Mouse (Mus musculus): Measurements from ENCODE around the gene Cntn4. TPM values are rescaled to one million over a fixed set of nuclear protein-coding genes. Genes with fewer than 3 reads are reported as not detected.

Cntn4 gene
- polyA plus RNA-seq, 1 experiment from 2014 or later, result 15.3 TPM

- Histone ChIP-seq H3K36me3 (no peaks in the 10 kb centered on the region), H3K27me3 (no peaks in the 10 kb centered on the region), H3K4me2 (replicated peaks) (no peak overlapping the region), H3K9ac (no peak overlapping the region), H3K27ac (replicated peaks) (no peak overlapping the region), H3K4me3 (replicated peaks) (no peak overlapping the region), H3K4me1 (no peaks in the 10 kb centered on the region), H3K9me3 (replicated peaks) (no peaks in the 10 kb centered on the region)
- 71% methylated on average over 3 of the region's 3 CpGs for WGBS
- ATAC-seq (ENCODE audit: insufficient number of reproducible peaks, low FRiP score, low TSS enrichment, low read depth), result no peak
Observed at GRCm38 (mm10) chr6:106565769-106566459, 888.5 kb downstream of the Cntn4 start.

- H3K4me3 ChIP-seq (replicated peaks), result no peak overlapping the region
- no peak for ATAC-seq (ENCODE audit: insufficient number of reproducible peaks, low FRiP score, low TSS enrichment, low read depth)
- 66% methylated on average over 11 of the region's 11 CpGs for WGBS
Observed at GRCm38 (mm10) chr6:106566929-106567621, 889.6 kb downstream of the Cntn4 start.

GRCm38 (mm10) chr6:106580124-106580523, 902.7 kb downstream of the Cntn4 start:
- no peaks in the 10 kb centered on the region for H3K27me3 ChIP-seq
- ATAC-seq (ENCODE audit: insufficient number of reproducible peaks, low FRiP score, low TSS enrichment, low read depth), result no peak
- H3K9me3 ChIP-seq (replicated peaks), result no peaks in the 10 kb centered on the region
- no peaks in the 10 kb centered on the region for H3K4me1 ChIP-seq
- WGBS, result 76% methylated on average over 5 of the region's 5 CpGs
- no peak overlapping the region for H3K4me2 ChIP-seq (replicated peaks)
- H3K4me3 ChIP-seq (replicated peaks), result no peak overlapping the region
- no peak overlapping the region for H3K9ac ChIP-seq
- H3K27ac ChIP-seq (replicated peaks), result no peak overlapping the region
- no peaks in the 10 kb centered on the region for H3K36me3 ChIP-seq

More at GRCm38 (mm10) chr6:106566929-106567621, 889.6 kb downstream of the Cntn4 start:
- Histone ChIP-seq H3K4me1 (no peaks in the 10 kb centered on the region), H3K27me3 (no peaks in the 10 kb centered on the region), H3K36me3 (no peaks in the 10 kb centered on the region), H3K9me3 (replicated peaks) (no peaks in the 10 kb centered on the region), H3K9ac (no peak overlapping the region), H3K4me2 (replicated peaks) (no peak overlapping the region), H3K27ac (replicated peaks) (no peak overlapping the region)

GRCm38 (mm10) chr6:106593756-106594155, 916.3 kb downstream of the Cntn4 start:
- no peak overlapping the region for H3K4me2 ChIP-seq (replicated peaks)
- no peaks in the 10 kb centered on the region for H3K36me3 ChIP-seq

GRCm38 (mm10) chr6:106617081-106617480, 939.6 kb downstream of the Cntn4 start:
- 81% methylated on average over 3 of the region's 3 CpGs for WGBS
- Histone ChIP-seq H3K4me2 (replicated peaks) (no peak overlapping the region), H3K9me3 (replicated peaks) (no peaks in the 10 kb centered on the region), H3K27ac (replicated peaks) (no peak overlapping the region), H3K9ac (no peak overlapping the region), H3K36me3 (no peaks in the 10 kb centered on the region), H3K4me3 (replicated peaks) (no peak overlapping the region), H3K27me3 (no peaks in the 10 kb centered on the region), H3K4me1 (no peaks in the 10 kb centered on the region)
- ATAC-seq (ENCODE audit: insufficient number of reproducible peaks, low FRiP score, low TSS enrichment, low read depth), result no peak

More at GRCm38 (mm10) chr6:106593756-106594155, 916.3 kb downstream of the Cntn4 start:
- no peak for ATAC-seq (ENCODE audit: insufficient number of reproducible peaks, low FRiP score, low TSS enrichment, low read depth)
- H3K4me1 ChIP-seq, result no peaks in the 10 kb centered on the region
- 25% methylated on average over 9 of the region's 9 CpGs for WGBS
- no peaks in the 10 kb centered on the region for H3K9me3 ChIP-seq (replicated peaks)
- no peaks in the 10 kb centered on the region for H3K27me3 ChIP-seq
- no peak overlapping the region for H3K27ac ChIP-seq (replicated peaks)
- no peak overlapping the region for H3K4me3 ChIP-seq (replicated peaks)
- no peak overlapping the region for H3K9ac ChIP-seq

- WGBS, result 65% methylated on average over 5 of the region's 5 CpGs
- Histone ChIP-seq H3K27me3 (no peaks in the 10 kb centered on the region), H3K27ac (replicated peaks) (no peak overlapping the region), H3K4me2 (replicated peaks) (no peak overlapping the region), H3K4me1 (no peaks in the 10 kb centered on the region), H3K9ac (no peak overlapping the region), H3K36me3 (no peaks in the 10 kb centered on the region), H3K9me3 (replicated peaks) (no peaks in the 10 kb centered on the region), H3K4me3 (replicated peaks) (no peak overlapping the region)
- no peak for ATAC-seq (ENCODE audit: insufficient number of reproducible peaks, low FRiP score, low TSS enrichment, low read depth)
Observed at GRCm38 (mm10) chr6:106621188-106621749, 943.8 kb downstream of the Cntn4 start.

GRCm38 (mm10) chr6:106643026-106643425, 965.6 kb downstream of the Cntn4 start:
- no peak overlapping the region for H3K4me2 ChIP-seq (replicated peaks)
- H3K9me3 ChIP-seq (replicated peaks), result no peaks in the 10 kb centered on the region
- no peak overlapping the region for H3K9ac ChIP-seq
- H3K4me3 ChIP-seq (replicated peaks), result no peak overlapping the region
- ATAC-seq (ENCODE audit: insufficient number of reproducible peaks, low FRiP score, low TSS enrichment, low read depth), result no peak
- no peaks in the 10 kb centered on the region for H3K4me1 ChIP-seq
- no peaks in the 10 kb centered on the region for H3K27me3 ChIP-seq
- H3K36me3 ChIP-seq, result no peaks in the 10 kb centered on the region
- 67% methylated on average over 3 of the region's 3 CpGs for WGBS
- H3K27ac ChIP-seq (replicated peaks), result no peak overlapping the region

- ATAC-seq (ENCODE audit: insufficient number of reproducible peaks, low FRiP score, low TSS enrichment, low read depth), result no peak
- Histone ChIP-seq H3K9me3 (replicated peaks) (no peaks in the 10 kb centered on the region), H3K9ac (no peak overlapping the region), H3K4me2 (replicated peaks) (no peak overlapping the region), H3K4me1 (no peaks in the 10 kb centered on the region), H3K27ac (replicated peaks) (no peak overlapping the region), H3K4me3 (replicated peaks) (no peak overlapping the region), H3K27me3 (no peaks in the 10 kb centered on the region), H3K36me3 (no peaks in the 10 kb centered on the region)
- WGBS, result 28% methylated on average over 5 of the region's 5 CpGs
Observed at GRCm38 (mm10) chr6:106645496-106646211, 968.2 kb downstream of the Cntn4 start.

- no peak for ATAC-seq (ENCODE audit: insufficient number of reproducible peaks, low FRiP score, low TSS enrichment, low read depth)
- H3K4me2 ChIP-seq (replicated peaks), result no peak overlapping the region
- no peak overlapping the region for H3K27ac ChIP-seq (replicated peaks)
- no peaks in the 10 kb centered on the region for H3K27me3 ChIP-seq
- H3K36me3 ChIP-seq, result no peaks in the 10 kb centered on the region
- 43% methylated on average over 4 of the region's 4 CpGs for WGBS
- no peaks in the 10 kb centered on the region for H3K9me3 ChIP-seq (replicated peaks)
- H3K4me1 ChIP-seq, result no peaks in the 10 kb centered on the region
- no peak overlapping the region for H3K9ac ChIP-seq
- no peak overlapping the region for H3K4me3 ChIP-seq (replicated peaks)
Observed at GRCm38 (mm10) chr6:106646945-106647344, 969.5 kb downstream of the Cntn4 start.

GRCm38 (mm10) chr6:106663780-106664651, 986.6 kb downstream of the Cntn4 start:
- no peak overlapping the region for H3K9ac ChIP-seq
- H3K27me3 ChIP-seq, result no peaks in the 10 kb centered on the region
- no peak for ATAC-seq (ENCODE audit: insufficient number of reproducible peaks, low FRiP score, low TSS enrichment, low read depth)
- H3K36me3 ChIP-seq, result no peaks in the 10 kb centered on the region
- H3K4me3 ChIP-seq (replicated peaks), result no peak overlapping the region
- H3K4me2 ChIP-seq (replicated peaks), result no peak overlapping the region
- H3K4me1 ChIP-seq, result no peaks in the 10 kb centered on the region
- no peaks in the 10 kb centered on the region for H3K9me3 ChIP-seq (replicated peaks)
- WGBS, result 37% methylated on average over 6 of the region's 6 CpGs
- H3K27ac ChIP-seq (replicated peaks), result no peak overlapping the region
